Comparison of ENCODE assay signal across 36 mouse cellular contexts in genomic region chr5:147275761-147276160, GRCm38 (mm10). TPM values are rescaled to one million over a fixed set of nuclear protein-coding genes. Genes with fewer than 3 reads are reported as not detected.
"Had no signal": no experiment of that assay in that cellular context is flagged by ENCODE, and none has a peak within 500 bp of the region (broad histone marks: within the 10 kb centered on the region; RNA-seq: fewer than 3 reads in every experiment).

No protein-coding gene starts in this region.

- H3K4me1 ChIP-seq: liver, embryonic 12.5 days; liver, embryonic 15.5 days; midbrain, embryonic 12.5 days had no signal

- ATAC-seq: liver, embryonic 12.5 days; liver, postnatal 0 days; lung, postnatal 0 days; midbrain, embryonic 13.5 days; midbrain, embryonic 15.5 days; midbrain, embryonic 16.5 days had no signal

- H3K9ac ChIP-seq: limb, embryonic 12.5 days; limb, embryonic 13.5 days; limb, embryonic 15.5 days; liver, embryonic 12.5 days; liver, embryonic 13.5 days; liver, embryonic 14.5 days; liver, embryonic 15.5 days; liver, postnatal 0 days; lung, embryonic 14.5 days; lung, embryonic 15.5 days; midbrain, embryonic 12.5 days; midbrain, embryonic 13.5 days; midbrain, embryonic 15.5 days; neural tube, embryonic 12.5 days had no signal

- H3K4me3 ChIP-seq: left cerebral cortex, adult 2 months; limb, embryonic 10.5 days; limb, embryonic 12.5 days; limb, embryonic 13.5 days; limb, embryonic 15.5 days; liver, embryonic 12.5 days; liver, embryonic 13.5 days; liver, embryonic 15.5 days; lung, embryonic 15.5 days; megakaryocyte, embryonic 14.5 days; midbrain, embryonic 12.5 days; midbrain, embryonic 13.5 days; midbrain, embryonic 15.5 days; myocyte; neural tube, embryonic 12.5 days had no signal

- H3K36me3 ChIP-seq: limb, embryonic 10.5 days; limb, embryonic 12.5 days; limb, embryonic 13.5 days; limb, embryonic 15.5 days; liver, embryonic 12.5 days; liver, embryonic 13.5 days; liver, embryonic 15.5 days; lung, embryonic 15.5 days; midbrain, embryonic 12.5 days; midbrain, embryonic 13.5 days; midbrain, embryonic 15.5 days; neural tube, embryonic 12.5 days had no signal

- H3K9me3 ChIP-seq: limb, embryonic 10.5 days; limb, embryonic 12.5 days; limb, embryonic 13.5 days; limb, embryonic 15.5 days; liver, embryonic 12.5 days; liver, embryonic 13.5 days; liver, embryonic 15.5 days; lung, embryonic 15.5 days; midbrain, embryonic 12.5 days; midbrain, embryonic 15.5 days; neural tube, embryonic 12.5 days had no signal

- H3K27ac ChIP-seq: left cerebral cortex, adult 2 months; limb, embryonic 10.5 days; limb, embryonic 12.5 days; limb, embryonic 13.5 days; limb, embryonic 15.5 days; liver, embryonic 12.5 days; liver, embryonic 13.5 days; liver, embryonic 14.5 days; liver, embryonic 15.5 days; lung, embryonic 15.5 days; macrophage; midbrain, embryonic 12.5 days; midbrain, embryonic 13.5 days; midbrain, embryonic 15.5 days; neural tube, embryonic 12.5 days had no signal

- DNase-seq: left cerebral cortex, postnatal 4 days; liver; liver, embryonic 13.5 days; liver, postnatal 0 days; lung, adult 18-20 months; lung, adult 2 months; lung, embryonic 14.5 days; lung, postnatal 10 days; lung, postnatal 14 days; lung, postnatal 36 days; lung, postnatal 4 days; midbrain, embryonic 14.5 days had no signal

- H3K4me2 ChIP-seq: limb, embryonic 12.5 days; limb, embryonic 13.5 days; limb, embryonic 15.5 days; liver, embryonic 11.5 days; liver, embryonic 12.5 days; liver, embryonic 13.5 days; liver, embryonic 15.5 days; lung, embryonic 14.5 days; lung, embryonic 15.5 days; midbrain, embryonic 12.5 days; midbrain, embryonic 13.5 days; midbrain, embryonic 15.5 days; neural tube, embryonic 12.5 days had no signal

RNA-seq across cellular contexts. Expression of gene Pdx1, which starts 6.0 kb away (rescaled TPM):
- polyA plus RNA-seq: limb, embryonic 10.5 days; limb, embryonic 11.5 days; limb, embryonic 12.5 days; limb, embryonic 13.5 days; limb, embryonic 14.5 days; limb, embryonic 15.5 days; liver, adult 2 months; liver, embryonic 13.5 days; liver, embryonic 15.5 days; liver, postnatal 0 days; lung, adult 2 months; lung, embryonic 14.5 days; lung, embryonic 15.5 days; lung, embryonic 16.5 days; lung, postnatal 0 days; macrophage; midbrain, embryonic 12.5 days; midbrain, embryonic 13.5 days; midbrain, embryonic 14.5 days; midbrain, embryonic 15.5 days; midbrain, embryonic 16.5 days; midbrain, postnatal 0 days; myocyte; neural tube, embryonic 12.5 days had no signal

RNA-seq across cellular contexts. Expression of gene Cdx2, which starts 31.3 kb away (rescaled TPM):
- polyA plus RNA-seq: limb, embryonic 11.5 days; limb, embryonic 12.5 days; limb, embryonic 15.5 days; liver, embryonic 12.5 days; liver, embryonic 13.5 days; liver, embryonic 14.5 days; liver, embryonic 15.5 days; liver, postnatal 0 days; lung, adult 2 months; lung, embryonic 14.5 days; lung, embryonic 15.5 days; lung, embryonic 16.5 days; lung, postnatal 0 days; macrophage; midbrain, embryonic 12.5 days; midbrain, embryonic 13.5 days; midbrain, embryonic 14.5 days; midbrain, embryonic 15.5 days; midbrain, embryonic 16.5 days; midbrain, postnatal 0 days; myocyte; neural tube, embryonic 12.5 days had no signal

RNA-seq across cellular contexts. Expression of gene Urad, which starts 46.5 kb away (rescaled TPM):
- polyA plus RNA-seq: limb, embryonic 10.5 days; limb, embryonic 11.5 days; limb, embryonic 12.5 days; limb, embryonic 13.5 days; limb, embryonic 14.5 days; limb, embryonic 15.5 days; lung, adult 2 months; lung, embryonic 14.5 days; lung, embryonic 15.5 days; lung, embryonic 16.5 days; lung, postnatal 0 days; macrophage; midbrain, embryonic 12.5 days; midbrain, embryonic 13.5 days; midbrain, embryonic 14.5 days; midbrain, embryonic 15.5 days; midbrain, embryonic 16.5 days; midbrain, postnatal 0 days; myocyte; neural tube, embryonic 12.5 days had no signal
